Mouse (Mus musculus): Measurements from ENCODE around the gene Heatr5a.

- TF ChIP-seq GATA1 (IDR thresholded peaks at IDR 0.05; ENCODE audit: borderline replicate concordance, low read length) (no peak), FLI1 (IDR thresholded peaks at IDR 0.05; ENCODE audit: low read length) (no peak)
These were observed 135.9 kb downstream of the Heatr5a start for GRCm38 (mm10) chr12:51835219-51835618.

Data from megakaryocyte, embryonic 14.5 days (primary cell).